Mouse (Mus musculus) liver, adult 2 months (tissue): Measurements from ENCODE around the gene B2m.

Experiments
- CTCF ChIP-seq: fragments of 200-500 bp; IDR thresholded peaks from 2 replicates; pipeline ENCODE4 v1.5.1; 2011; ENCODE audit warnings: low read depth, low read length, control low read depth
- POLR2A ChIP-seq: fragments of 200-500 bp; IDR thresholded peaks from 2 replicates; pipeline ENCODE4 v1.6.1; 2011; ENCODE audit warnings: low read length, control low read depth; ENCODE audit not compliant: insufficient read depth; ENCODE audit errors: extremely low read depth

DNA sequence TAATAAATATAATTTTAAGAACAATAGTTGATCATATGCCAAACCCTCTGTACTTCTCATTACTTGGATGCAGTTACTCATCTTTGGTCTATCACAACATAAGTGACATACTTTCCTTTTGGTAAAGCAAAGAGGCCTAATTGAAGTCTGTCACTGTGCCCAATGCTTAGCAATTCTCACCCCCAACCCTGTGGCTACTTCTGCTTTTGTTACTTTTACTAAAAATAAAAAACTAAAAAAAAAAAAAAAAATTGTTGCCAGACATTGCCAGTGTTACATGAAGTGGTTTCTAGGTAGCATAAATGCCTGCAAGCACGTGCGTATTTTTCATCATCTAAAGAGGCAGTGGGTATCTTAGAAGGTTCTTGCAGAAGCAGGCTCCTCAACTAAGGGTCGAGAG, 5.4 kb downstream of the B2m start:
- TF ChIP-seq POLR2A: no peak
- TF ChIP-seq CTCF: no peak
